Mouse (Mus musculus) macrophage (primary cell): ENCODE data around the gene Nme4. TPM values are rescaled to one million over a fixed set of nuclear protein-coding genes. Genes with fewer than 3 reads are reported as not detected.
"Not testable (repeated sequence)": the region's sequence is repeated elsewhere in the genome, so short reads cannot be mapped to it uniquely, and the experiment has no call there.

Experiments used
- H3K27ac ChIP-seq: fragments of 350-480 bp; formaldehyde crosslinking; 2 replicates; pipeline ENCODE4 v1.9.0; 2021
- H3K36me3 ChIP-seq: fragments of 350-480 bp; formaldehyde crosslinking; 2 replicates; pipeline ENCODE4 v1.9.0; 2021; ENCODE audit errors: inconsistent target
- H3K4me3 ChIP-seq: fragments of 350-480 bp; formaldehyde crosslinking; 2 replicates; pipeline ENCODE4 v1.9.0; 2021; ENCODE audit errors: inconsistent target
- H3K79me2 ChIP-seq: fragments of 350-480 bp; formaldehyde crosslinking; 2 replicates; pipeline ENCODE4 v1.9.0; 2021; ENCODE audit errors: inconsistent target
- WGBS: methylation state at CpG from one replicate; pipeline ENCODE4 v1.1.7; 2026; ENCODE audit warnings: inconsistent platforms; ENCODE audit not compliant: missing documents; 5-methylcytosine and 5-hydroxymethylcytosine counted together
- polyA plus RNA-seq: library from polyadenylated mRNA; stranded (reverse); fragments of 250-400 nt; gene quantifications from 3 replicates; pipeline ENCODE4 v1.2.4, GENCODE M21; 2018; ENCODE audit warnings: inconsistent platforms

Gene Nme4
- polyA plus RNA-seq, 1 experiment from 2014 or later, result 16.3 TPM

DNA sequence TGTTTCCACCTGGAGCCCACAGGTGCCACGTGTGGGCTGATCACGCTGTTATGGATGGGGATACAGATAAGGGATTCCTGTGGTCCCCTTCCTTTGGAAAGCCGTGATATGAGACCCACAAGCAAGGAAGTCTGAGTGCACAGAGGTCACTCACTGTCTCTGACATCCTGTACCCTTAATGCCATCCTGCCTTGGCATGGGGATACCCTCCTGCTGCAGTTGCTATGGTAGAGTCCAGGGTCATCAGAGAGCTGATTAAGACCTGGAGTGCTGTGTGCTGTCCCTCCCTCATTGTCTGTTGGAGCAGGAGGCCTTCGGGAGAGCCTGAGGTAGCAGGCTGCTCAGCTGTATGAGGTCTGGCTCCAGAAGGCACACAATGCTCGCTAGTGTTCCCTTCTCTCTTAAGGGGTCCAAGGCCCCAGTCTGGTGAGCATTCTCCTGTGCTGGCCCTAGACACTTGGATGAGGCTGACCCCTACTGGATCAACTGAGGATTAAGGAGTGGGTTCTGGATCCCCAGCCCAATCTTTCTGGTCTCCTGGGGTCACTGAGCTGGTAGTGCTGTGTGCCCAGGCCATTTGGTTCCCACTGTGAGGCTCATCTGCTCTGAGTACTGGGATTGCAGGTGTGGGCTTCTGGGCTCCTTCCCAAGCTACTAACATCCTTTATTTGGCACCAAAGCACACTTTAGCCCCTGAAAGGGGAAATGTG, 27.2 kb upstream of the Nme4 start:
- 80% methylated on average over 4 of the region's 5 CpGs for WGBS
- Histone ChIP-seq H3K36me3 (peaks cover 52% of the 10 kb centered on the region), H3K4me3 (no peak overlapping the region), H3K27ac (no peak overlapping the region), H3K79me2 (peaks cover 30% of the 10 kb centered on the region)

DNA sequence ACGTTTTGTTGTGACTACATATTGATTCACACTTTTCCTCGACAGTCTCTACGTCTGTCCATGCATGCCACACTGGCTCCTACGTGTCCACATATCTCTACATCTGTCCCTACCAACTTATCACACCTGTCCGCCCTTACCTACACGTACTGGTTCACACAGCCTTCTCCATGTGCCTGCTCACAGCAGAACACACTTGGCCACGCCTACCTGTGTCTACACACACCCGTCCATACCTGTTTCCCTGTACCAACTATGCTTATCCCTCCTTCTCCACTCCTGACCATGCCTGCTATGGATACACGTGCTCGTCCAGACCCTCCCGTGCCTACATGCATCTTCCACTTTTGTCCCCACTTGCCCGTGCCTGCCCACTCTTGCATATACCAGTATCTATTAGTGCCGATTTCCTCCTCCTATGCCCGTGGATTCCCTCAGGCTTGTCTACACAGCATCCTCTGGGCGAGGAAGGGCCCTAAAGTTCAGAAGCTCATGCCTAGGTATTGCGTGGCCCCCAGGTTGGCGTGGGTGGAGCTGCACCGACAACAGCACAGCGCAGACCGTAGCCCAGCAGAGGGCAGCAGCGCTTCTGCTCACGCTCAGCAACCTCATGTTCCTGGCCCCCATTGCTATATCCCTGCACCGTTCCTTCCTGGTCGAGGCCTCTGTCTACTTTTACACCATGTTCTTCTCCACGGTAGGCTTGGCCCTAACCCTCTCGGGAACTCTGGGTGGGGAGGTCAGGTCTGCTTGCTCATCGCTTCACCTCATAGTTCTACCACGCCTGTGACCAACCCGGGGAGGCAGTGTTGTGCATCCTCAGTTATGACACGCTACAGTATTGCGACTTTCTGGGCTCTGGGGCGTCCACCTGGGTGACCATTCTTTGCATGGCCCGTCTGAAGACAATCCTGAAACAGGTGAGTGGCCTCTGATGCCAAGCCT, 24.6 kb upstream of the Nme4 start:
- 52% methylated on average over 33 of the region's 33 CpGs for WGBS
- Histone ChIP-seq H3K4me3 (no peak overlapping the region), H3K79me2 (peaks cover 17% of the 10 kb centered on the region), H3K36me3 (peaks cover 41% of the 10 kb centered on the region), H3K27ac (no peak overlapping the region)

DNA sequence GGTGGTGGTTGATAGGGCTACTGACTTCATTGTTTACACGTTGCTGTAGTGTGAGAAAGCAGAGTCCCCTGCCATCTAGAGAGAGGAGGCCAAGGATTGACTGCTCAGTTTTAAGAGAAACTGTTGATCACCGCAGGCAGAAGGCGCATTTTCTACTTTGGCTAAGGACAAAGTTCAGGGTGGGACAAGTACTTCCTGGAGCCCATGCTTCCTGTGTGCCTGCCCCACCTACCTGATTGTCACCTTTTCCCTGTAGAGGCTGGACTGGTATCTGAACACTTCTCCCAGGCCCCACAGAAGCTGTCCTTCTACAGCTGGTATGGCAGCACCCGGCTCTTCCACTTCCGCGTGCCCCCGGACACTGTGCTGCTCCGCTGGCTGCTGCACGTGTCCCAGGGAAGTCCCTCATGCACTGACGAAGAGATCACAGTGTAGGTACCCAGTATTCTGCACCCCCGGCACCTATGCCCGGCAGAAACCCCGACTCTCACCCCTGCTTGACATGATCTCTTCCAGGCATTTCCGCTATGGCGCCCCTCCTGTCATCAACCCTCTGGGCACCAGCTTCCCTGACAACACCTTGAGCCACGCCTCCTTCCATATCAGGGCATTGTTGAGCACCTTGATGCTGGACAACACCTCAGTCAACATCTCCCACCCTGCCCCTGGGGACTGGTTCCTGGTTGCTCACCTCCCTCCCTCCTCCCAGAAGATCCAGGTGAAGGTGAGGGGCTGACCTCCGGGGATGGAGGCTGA, 21.3 kb upstream of the Nme4 start:
- Histone ChIP-seq H3K27ac (no peak overlapping the region), H3K79me2 (no peaks in the 10 kb centered on the region; the same call in 1 of the 2 replicates), H3K4me3 (no peak overlapping the region), H3K36me3 (peaks cover 32% of the 10 kb centered on the region)
- 89% methylated on average over 17 of the region's 17 CpGs for WGBS

DNA sequence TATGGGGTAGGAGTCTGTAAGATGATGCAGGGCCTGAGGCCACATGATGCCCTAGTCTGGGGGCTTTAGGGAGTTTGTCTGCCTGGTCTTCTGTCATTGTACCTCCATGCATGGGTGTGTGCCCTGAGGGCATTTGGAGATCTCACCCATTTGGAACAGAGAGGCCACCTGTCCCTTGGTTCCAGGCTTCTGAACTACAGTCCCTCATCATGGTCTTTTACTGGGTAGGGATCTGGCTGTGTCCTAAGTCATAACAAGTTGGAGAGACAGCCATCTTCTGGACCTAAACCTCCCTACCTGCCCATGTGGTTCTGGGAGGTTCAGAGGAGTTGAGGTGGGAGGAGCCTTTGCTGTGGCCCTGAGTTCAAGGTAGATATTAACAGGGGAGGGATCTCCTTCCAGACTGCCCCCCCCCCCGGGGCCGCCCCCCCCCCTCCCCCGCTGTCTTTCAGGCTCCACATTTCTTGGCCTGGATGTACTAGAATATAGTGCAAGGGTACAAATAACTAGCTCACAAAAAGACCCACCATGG, 20.6 kb upstream of the Nme4 start:
- no peak overlapping the region for H3K4me3 ChIP-seq
- H3K27ac ChIP-seq, result no peak overlapping the region
- no CpG with 5 or more reads among the region's 3 CpGs for WGBS
- H3K79me2 ChIP-seq, result no peaks in the 10 kb centered on the region; the same call in 1 of the 2 replicates
- H3K36me3 ChIP-seq, result peaks cover 27% of the 10 kb centered on the region

DNA sequence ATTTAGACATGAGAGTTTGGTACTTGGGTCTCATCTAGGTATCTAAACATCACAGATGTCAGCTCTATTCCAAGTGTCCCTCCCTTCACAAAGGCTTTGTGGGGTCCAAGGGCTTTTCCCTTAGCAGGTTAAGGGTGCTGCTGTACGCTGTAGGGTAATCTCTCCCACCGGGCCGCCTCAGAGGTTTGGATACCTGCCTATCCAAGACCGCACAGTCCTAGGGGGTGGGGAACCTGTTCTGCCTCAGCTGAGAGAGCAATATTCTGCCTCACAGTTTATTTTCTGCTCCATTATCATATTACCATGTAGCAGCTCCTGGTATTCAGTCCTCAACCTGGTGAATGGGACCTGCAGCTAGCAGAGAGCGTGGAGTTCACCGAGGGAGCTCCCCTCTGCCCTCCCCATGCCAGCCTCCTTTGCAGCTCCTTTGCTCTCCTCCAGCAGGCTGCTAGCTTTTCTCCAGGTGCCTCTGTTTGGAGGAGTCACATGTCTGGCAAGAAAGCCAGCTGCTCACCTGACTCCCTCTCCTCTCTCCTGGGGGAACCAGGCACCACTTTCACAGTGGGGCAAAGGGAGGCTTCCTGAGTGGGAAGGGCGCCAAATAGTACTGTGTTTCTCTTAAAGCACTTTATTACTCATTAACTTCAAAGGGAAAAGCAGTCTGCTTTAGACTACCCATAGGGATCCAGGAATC, 19.9 kb upstream of the Nme4 start:
- Histone ChIP-seq H3K27ac (no peak overlapping the region), H3K36me3 (peaks cover 27% of the 10 kb centered on the region), H3K4me3 (no peak overlapping the region), H3K79me2 (no peaks in the 10 kb centered on the region; the same call in 1 of the 2 replicates)
- 93% methylated on average over 7 of the region's 7 CpGs for WGBS

DNA sequence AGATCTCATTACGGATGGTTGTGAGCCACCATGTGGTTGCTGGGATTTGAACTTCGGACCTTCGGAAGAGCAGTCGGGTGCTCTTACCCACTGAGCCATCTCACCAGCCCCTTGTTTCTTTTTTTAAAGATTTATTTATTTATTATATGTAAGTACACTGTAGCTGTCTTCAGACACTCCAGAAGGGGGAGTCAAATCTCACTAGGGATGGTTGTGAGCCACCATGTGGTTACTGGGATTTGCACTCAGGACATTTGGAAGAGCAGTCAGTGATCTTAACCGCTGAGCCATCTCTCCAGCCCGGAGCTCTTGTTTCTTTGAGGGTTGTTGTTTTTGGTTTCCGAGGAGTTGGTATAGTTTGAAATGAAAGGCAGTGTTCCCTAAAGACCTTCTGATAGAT, 19.1 kb upstream of the Nme4 start:
- not testable (repeated sequence) for H3K79me2 ChIP-seq, H3K27ac ChIP-seq, H3K4me3 ChIP-seq
- 81% methylated on average over 7 of the region's 7 CpGs for WGBS
- peaks cover 27% of the 10 kb centered on the region for H3K36me3 ChIP-seq

DNA sequence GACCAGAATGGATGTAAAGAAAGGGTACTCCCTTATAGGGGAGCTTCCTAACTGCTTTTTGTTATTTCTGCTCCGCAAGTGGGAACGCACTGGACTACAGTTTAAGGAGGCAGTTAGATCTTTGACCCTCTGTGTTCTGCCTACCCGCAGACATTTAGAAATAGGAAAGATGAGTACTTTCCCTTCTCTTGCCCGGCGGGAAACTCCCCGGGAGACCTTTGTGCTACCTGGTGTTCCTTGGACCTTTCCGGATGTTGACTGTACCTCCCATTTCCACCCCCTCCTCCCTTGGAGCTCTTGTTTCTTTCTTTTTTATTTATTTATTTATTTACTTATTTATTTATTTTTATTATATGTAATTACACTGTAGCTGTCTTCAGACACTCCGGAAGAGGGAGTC, 18.7 kb upstream of the Nme4 start:
- Histone ChIP-seq H3K27ac (peak overlapping the region; percentile 22), H3K79me2 (no peaks in the 10 kb centered on the region; the same call in 1 of the 2 replicates), H3K36me3 (peaks cover 23% of the 10 kb centered on the region), H3K4me3 (peak overlapping the region; percentile 64)
- 38% methylated on average over 8 of the region's 8 CpGs for WGBS

DNA sequence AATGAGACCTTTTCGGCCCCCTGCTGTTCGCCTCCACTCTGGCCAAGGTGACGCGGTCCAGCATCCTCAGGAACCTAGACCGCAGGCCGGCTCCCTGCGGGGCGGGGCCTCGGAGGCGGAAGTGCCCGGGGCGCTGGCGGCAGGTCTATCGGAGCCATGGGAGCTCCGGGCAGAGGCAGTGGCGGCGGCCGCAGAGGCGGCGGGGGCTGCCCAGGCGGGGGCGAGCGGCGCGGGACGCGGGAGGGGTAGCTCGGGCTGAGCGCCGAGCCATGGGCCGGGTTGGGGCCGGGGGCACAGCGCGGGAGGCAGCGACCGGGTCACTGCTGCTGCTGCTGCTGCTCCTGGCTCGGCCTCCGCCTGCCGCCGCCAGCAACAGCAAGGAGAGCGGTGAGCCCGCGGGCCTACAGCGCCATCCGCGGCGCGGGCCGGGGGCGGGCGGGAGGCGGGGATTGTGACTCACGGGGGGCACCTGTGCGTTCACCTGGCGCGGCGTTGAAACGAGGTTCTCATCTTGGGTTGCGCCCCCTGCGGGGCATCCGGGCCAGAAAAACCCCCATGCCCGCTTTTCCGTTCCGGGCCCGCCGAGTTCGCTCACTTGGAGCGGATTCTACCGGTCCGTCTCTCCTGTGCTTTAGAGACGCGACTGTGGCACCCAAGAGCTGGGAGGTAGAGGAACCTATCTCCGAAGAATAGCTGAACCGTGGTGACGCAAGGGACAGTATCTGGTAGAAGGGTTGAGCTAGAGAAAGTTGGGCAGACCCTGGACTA, 18.0 kb upstream of the Nme4 start, which contains the start of gene Tmem8:
Tmem8 (plus strand) TSS at position 119 of the 768 bp plus-strand sequence.
- Histone ChIP-seq H3K4me3 (peak within 1 kb of the TSS; percentile 64), H3K27ac (peak within 1 kb of the TSS; percentile 22), H3K79me2 (no peaks in the 10 kb centered on the region; the same call in 1 of the 2 replicates), H3K36me3 (peaks cover 17% of the 10 kb centered on the region)
- under 1% methylated on average over 75 of the region's 75 CpGs for WGBS

DNA sequence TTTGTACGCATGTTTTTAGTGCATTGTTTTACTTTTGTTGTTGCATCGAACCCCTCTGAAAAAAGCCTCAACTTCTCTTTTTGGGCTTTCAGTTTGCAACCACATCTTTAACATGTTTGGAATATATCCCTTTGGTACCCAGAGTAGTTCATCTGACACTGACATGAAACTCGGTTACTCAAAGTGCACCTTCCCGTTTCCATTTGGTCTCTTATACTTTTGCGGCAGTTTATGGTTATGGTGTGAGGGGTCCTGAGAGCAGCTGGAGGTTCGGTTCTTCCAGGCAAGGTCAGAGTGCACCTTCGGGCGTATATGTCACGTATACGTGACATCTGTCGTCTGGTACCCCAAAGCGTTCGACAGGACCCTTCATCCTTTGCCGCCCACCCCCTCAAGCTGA, 17.3 kb upstream of the Nme4 start:
- 12% methylated on average over 12 of the region's 14 CpGs for WGBS
- peaks cover 11% of the 10 kb centered on the region for H3K36me3 ChIP-seq
- no peak overlapping the region; the same call in 1 of the 2 replicates for H3K4me3 ChIP-seq
- H3K79me2 ChIP-seq, result no peaks in the 10 kb centered on the region; the same call in 1 of the 2 replicates
- no peak overlapping the region for H3K27ac ChIP-seq

DNA sequence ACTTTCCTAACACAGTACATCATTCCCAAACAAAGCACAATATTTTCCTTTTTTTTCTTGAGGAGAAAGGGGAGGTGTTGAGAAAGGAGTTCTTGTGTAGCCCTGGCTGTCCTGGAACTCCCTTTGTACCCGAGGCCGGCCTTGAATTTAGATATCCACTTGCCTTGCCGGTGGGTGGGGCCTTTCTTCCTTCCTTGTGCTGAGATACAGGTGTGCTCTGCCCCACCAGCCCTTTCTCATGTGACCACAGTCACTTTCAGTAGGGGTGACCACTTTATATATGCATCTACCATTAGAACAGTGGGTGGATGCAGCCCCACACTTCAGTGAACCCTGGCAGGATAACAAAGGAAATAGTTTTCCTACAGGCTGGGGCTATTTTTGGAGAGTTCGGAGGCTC, 16.3 kb upstream of the Nme4 start:
- 86% methylated on average over 4 of the region's 4 CpGs for WGBS
- Histone ChIP-seq H3K4me3 (no peak overlapping the region), H3K27ac (no peak overlapping the region), H3K79me2 (no peaks in the 10 kb centered on the region; the same call in 1 of the 2 replicates), H3K36me3 (peaks cover 3% of the 10 kb centered on the region; the same call in 1 of the 2 replicates)

DNA sequence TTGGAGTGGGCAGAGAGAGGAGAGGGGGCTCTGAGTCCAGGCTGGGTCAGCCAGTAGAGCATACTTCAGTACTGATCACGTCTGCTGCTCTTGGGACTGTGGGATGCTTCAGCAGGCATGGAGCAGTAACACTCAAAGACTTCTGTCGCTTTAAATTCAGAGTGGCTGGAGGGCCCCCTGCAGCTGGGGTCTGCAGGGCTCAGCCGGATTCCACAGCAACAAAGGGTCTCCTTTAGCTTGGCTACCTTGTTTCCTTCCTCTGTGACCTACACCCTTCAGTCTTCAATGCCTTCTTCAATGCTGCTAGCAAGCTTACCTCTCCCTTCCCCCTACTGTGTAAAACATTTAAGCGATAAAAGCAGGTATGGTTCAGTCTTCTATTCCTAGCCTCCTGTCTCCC, 15.6 kb upstream of the Nme4 start:
- WGBS, result 90% methylated on average over 4 of the region's 4 CpGs
- no peak overlapping the region for H3K27ac ChIP-seq
- H3K79me2 ChIP-seq, result no peaks in the 10 kb centered on the region; the same call in 1 of the 2 replicates
- no peak overlapping the region for H3K4me3 ChIP-seq
- H3K36me3 ChIP-seq, result no peaks in the 10 kb centered on the region

DNA sequence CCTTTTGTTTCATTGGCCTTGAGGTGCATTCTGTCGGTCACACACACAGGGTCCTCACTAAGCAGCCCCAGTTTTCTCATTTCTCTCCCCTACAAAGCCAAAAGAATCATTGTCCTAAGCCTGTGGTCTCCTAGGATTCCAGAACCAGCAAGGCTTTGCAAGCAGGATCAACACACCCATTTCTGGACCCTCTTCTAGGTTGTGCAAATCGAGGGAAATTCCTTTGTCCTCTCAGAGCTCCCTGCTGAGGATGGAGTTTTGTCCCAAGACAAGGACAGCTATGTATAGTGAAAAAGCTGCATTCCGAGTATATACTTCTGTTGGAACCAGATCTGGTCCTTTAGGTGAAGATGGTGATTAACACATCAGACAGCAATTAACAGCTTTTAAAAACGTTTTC, 14.8 kb upstream of the Nme4 start:
- Histone ChIP-seq H3K27ac (no peak overlapping the region), H3K4me3 (no peak overlapping the region), H3K79me2 (no peaks in the 10 kb centered on the region; the same call in 1 of the 2 replicates), H3K36me3 (no peaks in the 10 kb centered on the region)
- WGBS, result 72% methylated on average over 4 of the region's 4 CpGs

DNA sequence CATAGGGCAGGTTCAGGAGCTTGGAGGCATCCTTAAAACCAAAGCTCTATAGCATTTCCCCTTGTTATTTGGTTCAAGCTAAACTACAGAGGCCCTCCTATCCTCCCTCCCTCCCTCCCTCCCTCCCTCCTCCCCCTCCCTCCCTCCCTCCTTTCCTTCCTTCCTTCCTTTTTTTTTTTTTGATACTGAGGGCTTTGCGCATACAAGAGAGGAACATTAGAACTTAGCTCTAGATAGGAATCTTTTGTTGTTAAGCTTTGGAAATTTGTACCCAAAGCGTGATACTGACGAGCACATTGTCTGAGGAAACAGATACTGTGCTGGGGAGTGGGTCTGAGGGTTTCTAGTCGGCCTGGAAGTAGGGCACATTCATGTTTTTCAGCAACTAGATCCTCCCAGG, 10.2 kb upstream of the Nme4 start:
- H3K27ac ChIP-seq, result peak overlapping the region; percentile 60
- WGBS, result 13% methylated on average over 4 of the region's 4 CpGs
- no peaks in the 10 kb centered on the region for H3K36me3 ChIP-seq
- H3K4me3 ChIP-seq, result no peak overlapping the region
- no peaks in the 10 kb centered on the region for H3K79me2 ChIP-seq
